Mouse (Mus musculus) midbrain, postnatal 0 days (tissue): ENCODE results near the gene Ooep. TPM values are rescaled to one million over a fixed set of nuclear protein-coding genes. Genes with fewer than 3 reads are reported as not detected.
A peak's percentile ranks its signal among the peaks of the same experiment; 100 is the strongest.

Experiments
- ATAC-seq: fragments of 200-750 bp; cut with Nextera tagmentation; 2 replicates; pipeline ENCODE4 v1.8.0; 2017; ENCODE audit warnings: moderate number of reproducible peaks, mild to moderate bottlenecking, moderate TSS enrichment, moderate library complexity; ENCODE audit not compliant: low FRiP score
- DNase-seq: peaks from one replicate; pipeline ENCODE4 v3.0.0-alpha.2; 2015; ENCODE audit warnings: low spot score
- H3K27ac ChIP-seq: fragments of 300-500 bp; sonication (generic); 2 replicates; pipeline ENCODE4 v1.5.1; 2014; ENCODE audit warnings: low read depth, mild to moderate bottlenecking, low read length, mixed read lengths
- H3K27me3 ChIP-seq: fragments of 300-500 bp; sonication (generic); 2 replicates; pipeline ENCODE4 v1.6.1; 2014; ENCODE audit warnings: low read length, control low read depth, mixed read lengths; ENCODE audit not compliant: insufficient read depth
- H3K36me3 ChIP-seq: fragments of 300-500 bp; sonication (generic); 2 replicates; pipeline ENCODE4 v1.6.1; 2014; ENCODE audit warnings: low read length, control low read depth, mixed read lengths; ENCODE audit not compliant: insufficient read depth
- H3K4me1 ChIP-seq: fragments of 300-500 bp; sonication (generic); 2 replicates; pipeline ENCODE4 v1.6.1; 2014; ENCODE audit warnings: mild to moderate bottlenecking, control low read depth, antibody characterized with exemption, low read length, mixed read lengths; ENCODE audit not compliant: insufficient read depth
- H3K4me2 ChIP-seq: fragments of 300-500 bp; sonication (generic); 2 replicates; pipeline ENCODE4 v1.6.1; 2014; ENCODE audit warnings: low read depth, mild to moderate bottlenecking, low read length, mixed read lengths; ENCODE audit not compliant: poor library complexity, severe bottlenecking
- H3K4me3 ChIP-seq: fragments of 300-500 bp; sonication (generic); 2 replicates; pipeline ENCODE4 v1.5.1; 2014; ENCODE audit warnings: low read depth, mild to moderate bottlenecking, low read length, moderate library complexity
- H3K9ac ChIP-seq: fragments of 300-500 bp; sonication (generic); replicated peaks from 2 replicates; pipeline ENCODE4 v1.6.1; 2014; ENCODE audit warnings: mild to moderate bottlenecking, low read length, moderate library complexity, mixed read lengths; ENCODE audit not compliant: poor library complexity, severe bottlenecking
- H3K9me3 ChIP-seq: fragments of 300-500 bp; sonication (generic); 2 replicates; pipeline ENCODE4 v1.6.1; 2016; ENCODE audit warnings: low read length, control low read depth
- CTCF ChIP-seq: IDR thresholded peaks from 2 replicates; pipeline ENCODE4 v1.5.1; 2016; ENCODE audit warnings: antibody characterized with exemption, mild to moderate bottlenecking
- WGBS: fragments of 180-500 bp; shearing (Covaris S2); extraction: QIAGEN DNeasy Blood & Tissue Kit; methylation state at CpG from one replicate; pipeline ENCODE4 v1.1.7; 2014; 5-methylcytosine and 5-hydroxymethylcytosine counted together
- polyA plus RNA-seq: library from polyadenylated mRNA; unstranded; fragments of >200 nt; fragmentation: Nextera tagmentation; extraction: Ambion mirVana; gene quantifications from 2 replicates; pipeline ENCODE4 v1.2.1, GENCODE M21; 2015
- total RNA-seq: library from RNA; depleted of rRNA; stranded (reverse); fragments of >200 nt; gene quantifications from 2 replicates; pipeline ENCODE4 v1.2.3, GENCODE M21; 2014

Gene Ooep
- total and polyA plus RNA-seq, 2 experiments from 2014 or later: 5.3 to 6.1 TPM

- Histone ChIP-seq H3K4me2 (peak within 1 kb of the TSS; percentile 53), H3K4me3 (peak within 1 kb of the TSS; percentile 48), H3K9ac (peak within 1 kb of the TSS; percentile 33; the same call in 1 of the 2 replicates), H3K27ac (no peak within 1 kb of the TSS), H3K4me1 (no peaks in the 10 kb centered on the region), H3K36me3 (no peaks in the 10 kb centered on the region), H3K9me3 (no peaks in the 10 kb centered on the region), H3K27me3 (peaks cover 42% of the 10 kb centered on the region)
- 5% methylated on average over 68 of the region's 93 CpGs for WGBS
- ATAC-seq (peak; percentile 90), DNase-seq (peak; percentile 80)
- TF ChIP-seq CTCF: no peak
Measured at GRCm38 (mm10) chr9:78395630-78396351, 17.3 kb upstream of the Ooep start, which contains the start of gene Ddx43. Ddx43 (plus strand) TSS chr9:78395777.

GRCm38 (mm10) chr9:78395244-78395629, 16.7 kb upstream of the Ooep start:
- no peaks in the 10 kb centered on the region for H3K36me3 ChIP-seq
- H3K9me3 ChIP-seq: no peaks in the 10 kb centered on the region
- H3K27ac ChIP-seq: no peak overlapping the region
- no peak for DNase-seq
- H3K9ac ChIP-seq: no peak overlapping the region
- no peak for ATAC-seq
- H3K4me2 ChIP-seq: peak overlapping the region; percentile 53
- TF ChIP-seq CTCF: no peak
- H3K4me3 ChIP-seq: peak overlapping the region; percentile 48
- no peaks in the 10 kb centered on the region for H3K4me1 ChIP-seq
- WGBS: 32% methylated on average over 11 of the region's 11 CpGs
- H3K27me3 ChIP-seq: peaks cover 42% of the 10 kb centered on the region

GRCm38 (mm10) chr9:78394602-78395001, 16.1 kb upstream of the Ooep start:
- ATAC-seq (no peak), DNase-seq (no peak)
- H3K4me3 ChIP-seq: no peak overlapping the region
- H3K27me3 ChIP-seq: peaks cover 42% of the 10 kb centered on the region
- TF ChIP-seq CTCF: no peak
- no peak overlapping the region for H3K27ac ChIP-seq
- no peak overlapping the region for H3K4me2 ChIP-seq
- H3K36me3 ChIP-seq: no peaks in the 10 kb centered on the region
- H3K9ac ChIP-seq: no peak overlapping the region
- no peaks in the 10 kb centered on the region for H3K4me1 ChIP-seq
- H3K9me3 ChIP-seq: no peaks in the 10 kb centered on the region
- 69% methylated on average over 7 of the region's 7 CpGs for WGBS

GRCm38 (mm10) chr9:78393741-78394140, 15.2 kb upstream of the Ooep start:
- Histone ChIP-seq H3K4me2 (no peak overlapping the region), H3K9ac (no peak overlapping the region), H3K27me3 (peaks cover 42% of the 10 kb centered on the region), H3K4me3 (no peak overlapping the region), H3K27ac (no peak overlapping the region), H3K9me3 (no peaks in the 10 kb centered on the region), H3K36me3 (no peaks in the 10 kb centered on the region), H3K4me1 (no peaks in the 10 kb centered on the region)
- DNase-seq: no peak
- TF ChIP-seq CTCF: no peak
- no peak for ATAC-seq
- 91% methylated on average over 10 of the region's 10 CpGs for WGBS

- Histone ChIP-seq H3K9me3 (no peaks in the 10 kb centered on the region), H3K27me3 (peaks cover 21% of the 10 kb centered on the region), H3K4me3 (no peak overlapping the region), H3K4me1 (no peaks in the 10 kb centered on the region), H3K27ac (no peak overlapping the region), H3K9ac (no peak overlapping the region), H3K36me3 (no peaks in the 10 kb centered on the region), H3K4me2 (no peak overlapping the region)
- no peak for DNase-seq
- ATAC-seq: no peak
- TF ChIP-seq CTCF: no peak
- WGBS: 60% methylated on average over 5 of the region's 5 CpGs
Measured at GRCm38 (mm10) chr9:78389981-78390380, 11.5 kb upstream of the Ooep start.

- Histone ChIP-seq H3K9ac (no peak overlapping the region), H3K4me1 (no peaks in the 10 kb centered on the region), H3K4me3 (no peak overlapping the region), H3K27ac (no peak overlapping the region), H3K27me3 (peaks cover 3% of the 10 kb centered on the region; the same call in 1 of the 2 replicates), H3K9me3 (no peaks in the 10 kb centered on the region), H3K36me3 (no peaks in the 10 kb centered on the region), H3K4me2 (no peak overlapping the region)
- ATAC-seq: no peak
- no peak for DNase-seq
- no peak for TF ChIP-seq CTCF
- 90% methylated on average over 7 of the region's 7 CpGs for WGBS
Measured at GRCm38 (mm10) chr9:78386947-78387346, 8.4 kb upstream of the Ooep start.
